Mouse (Mus musculus): ENCODE data around the gene Gm2030. TPM values are rescaled to one million over a fixed set of nuclear protein-coding genes. Genes with fewer than 3 reads are reported as not detected.
"Not testable (repeated sequence)": the region's sequence is repeated elsewhere in the genome, so short reads cannot be mapped to it uniquely, and the experiment has no call there.

The Gm2030 gene
- polyA plus RNA-seq (2015; fragmentation: Nextera tagmentation; extraction: Ambion mirVana): not detected in 2 replicates

DNA sequence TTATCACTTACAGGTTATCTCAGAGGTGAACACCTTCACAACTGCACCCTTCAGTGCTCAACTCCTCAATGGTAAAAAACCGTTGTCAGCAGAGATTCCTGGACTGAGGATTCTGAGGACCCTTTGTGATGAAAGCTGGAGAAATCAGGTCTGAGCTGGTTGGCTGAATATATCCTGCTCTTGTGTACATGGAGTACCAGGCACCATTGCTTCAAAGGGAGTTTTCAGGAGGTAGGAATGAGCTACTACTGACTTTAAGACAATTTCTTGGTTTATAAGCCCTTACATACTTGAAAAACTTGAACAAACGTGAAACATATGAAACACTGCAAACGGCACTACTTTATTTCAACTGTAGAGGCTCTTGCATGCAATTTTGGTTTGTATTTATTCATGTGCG is at the start of gene Gm2030:
Gm2030 (minus strand) TSS at position 101 of the 400 bp plus-strand sequence.
- not testable (repeated sequence) for DNase-seq (ENCODE audit: low spot score)

Other genes starting within 250 kb of the Gm2030 start
- gene Gm2012, start 78.7 kb downstream of the Gm2030 start, polyA plus RNA-seq (2015; fragmentation: Nextera tagmentation; extraction: Ambion mirVana): not detected in 2 replicates
- not detected in 2 replicates for gene Slx, start 235.5 kb upstream of the Gm2030 start, polyA plus RNA-seq (2015; fragmentation: Nextera tagmentation; extraction: Ambion mirVana)